Mouse (Mus musculus) heart, adult 2 months (tissue): ENCODE measurements around the gene Fam206a.

Source experiments
- CTCF ChIP-seq: fragments of 200-600 bp; IDR thresholded peaks from 2 replicates; pipeline ENCODE4 v1.8.1; 2022; ENCODE audit warnings: antibody characterized with exemption, mild to moderate bottlenecking, moderate library complexity
- POLR2A ChIP-seq: fragments of 200-500 bp; IDR thresholded peaks from 2 replicates; pipeline ENCODE4 v1.6.1; 2011; ENCODE audit warnings: mild to moderate bottlenecking, low read depth, low read length, control low read depth; ENCODE audit not compliant: insufficient read depth

DNA sequence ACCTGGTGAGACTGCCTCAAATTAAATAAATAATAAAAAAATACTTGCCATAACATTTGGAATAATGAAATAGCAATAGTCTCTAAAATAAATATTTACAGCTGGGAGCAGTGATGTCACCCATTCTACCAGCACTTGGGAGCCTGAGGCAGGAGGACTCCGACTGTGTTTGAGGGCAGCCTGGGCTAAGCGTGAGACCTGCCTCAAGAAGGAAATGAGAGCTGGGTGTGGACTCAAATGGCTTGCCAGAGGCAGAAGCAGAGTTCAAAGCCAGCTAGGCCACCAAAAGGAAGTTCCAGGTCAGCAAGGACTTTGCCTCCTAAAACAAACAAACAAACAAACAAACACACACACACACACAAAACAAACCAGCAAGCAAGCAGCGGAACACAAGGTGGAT, 45.3 kb downstream of the Fam206a start:
- TF ChIP-seq CTCF (no peak), POLR2A (no peak)
